Mouse (Mus musculus): ENCODE measurements around the gene Nppc. TPM values are rescaled to one million over a fixed set of nuclear protein-coding genes. Genes with fewer than 3 reads are reported as not detected.

The Nppc gene
- polyA plus RNA-seq, 1 experiment from 2014 or later: 1.3 TPM

GRCm38 (mm10) chr1:86650272-86650671 is 20.1 kb downstream of the Nppc start:
- no peak for ATAC-seq (ENCODE audit: insufficient number of reproducible peaks, low FRiP score)
- Histone ChIP-seq H3K27me3 (replicated peaks) (no peaks in the 10 kb centered on the region; the same call in 1 of the 2 replicates), H3K36me3 (no peaks in the 10 kb centered on the region), H3K4me3 (no peak overlapping the region), H3K4me1 (replicated peaks) (no peaks in the 10 kb centered on the region), H3K27ac (ENCODE audit: poor library complexity, severe bottlenecking) (no peak overlapping the region), H3K4me2 (no peak overlapping the region), H3K9me3 (replicated peaks) (no peaks in the 10 kb centered on the region), H3K9ac (no peak overlapping the region)
- 18% methylated on average over 6 of the region's 6 CpGs for WGBS

GRCm38 (mm10) chr1:86647517-86647916 is 22.9 kb downstream of the Nppc start:
- H3K27ac ChIP-seq (ENCODE audit: poor library complexity, severe bottlenecking): no peak overlapping the region
- WGBS: 48% methylated on average over 2 of the region's 2 CpGs

GRCm38 (mm10) chr1:86643101-86643809 is 27.1 kb downstream of the Nppc start:
- 73% methylated on average over 13 of the region's 13 CpGs for WGBS
- H3K4me1 ChIP-seq (replicated peaks): no peaks in the 10 kb centered on the region
- no peak for ATAC-seq (ENCODE audit: insufficient number of reproducible peaks, low FRiP score)
- no peaks in the 10 kb centered on the region for H3K9me3 ChIP-seq (replicated peaks)
- H3K27me3 ChIP-seq (replicated peaks): no peaks in the 10 kb centered on the region
- H3K4me3 ChIP-seq: no peak overlapping the region
- no peak overlapping the region for H3K4me2 ChIP-seq
- H3K9ac ChIP-seq: no peak overlapping the region
- no peaks in the 10 kb centered on the region for H3K36me3 ChIP-seq
- no peak overlapping the region for H3K27ac ChIP-seq (ENCODE audit: poor library complexity, severe bottlenecking)

More at GRCm38 (mm10) chr1:86647517-86647916, 22.9 kb downstream of the Nppc start:
- Histone ChIP-seq H3K27me3 (replicated peaks) (no peaks in the 10 kb centered on the region), H3K9me3 (replicated peaks) (no peaks in the 10 kb centered on the region), H3K9ac (no peak overlapping the region), H3K4me3 (no peak overlapping the region), H3K4me2 (no peak overlapping the region), H3K36me3 (no peaks in the 10 kb centered on the region), H3K4me1 (replicated peaks) (no peaks in the 10 kb centered on the region)
- no peak for ATAC-seq (ENCODE audit: insufficient number of reproducible peaks, low FRiP score)

- Histone ChIP-seq H3K27ac (ENCODE audit: poor library complexity, severe bottlenecking) (no peak overlapping the region), H3K4me3 (no peak overlapping the region), H3K9me3 (replicated peaks) (no peaks in the 10 kb centered on the region), H3K4me1 (replicated peaks) (no peaks in the 10 kb centered on the region), H3K27me3 (replicated peaks) (no peaks in the 10 kb centered on the region; the same call in 1 of the 2 replicates), H3K4me2 (peak overlapping the region; percentile 45), H3K36me3 (no peaks in the 10 kb centered on the region), H3K9ac (no peak overlapping the region)
- 46% methylated on average over 6 of the region's 6 CpGs for WGBS
- peak; percentile 59; the same call in 1 of the 2 replicates for ATAC-seq (ENCODE audit: insufficient number of reproducible peaks, low FRiP score)
Observed at GRCm38 (mm10) chr1:86634751-86635359, 35.5 kb downstream of the Nppc start.

DNA sequence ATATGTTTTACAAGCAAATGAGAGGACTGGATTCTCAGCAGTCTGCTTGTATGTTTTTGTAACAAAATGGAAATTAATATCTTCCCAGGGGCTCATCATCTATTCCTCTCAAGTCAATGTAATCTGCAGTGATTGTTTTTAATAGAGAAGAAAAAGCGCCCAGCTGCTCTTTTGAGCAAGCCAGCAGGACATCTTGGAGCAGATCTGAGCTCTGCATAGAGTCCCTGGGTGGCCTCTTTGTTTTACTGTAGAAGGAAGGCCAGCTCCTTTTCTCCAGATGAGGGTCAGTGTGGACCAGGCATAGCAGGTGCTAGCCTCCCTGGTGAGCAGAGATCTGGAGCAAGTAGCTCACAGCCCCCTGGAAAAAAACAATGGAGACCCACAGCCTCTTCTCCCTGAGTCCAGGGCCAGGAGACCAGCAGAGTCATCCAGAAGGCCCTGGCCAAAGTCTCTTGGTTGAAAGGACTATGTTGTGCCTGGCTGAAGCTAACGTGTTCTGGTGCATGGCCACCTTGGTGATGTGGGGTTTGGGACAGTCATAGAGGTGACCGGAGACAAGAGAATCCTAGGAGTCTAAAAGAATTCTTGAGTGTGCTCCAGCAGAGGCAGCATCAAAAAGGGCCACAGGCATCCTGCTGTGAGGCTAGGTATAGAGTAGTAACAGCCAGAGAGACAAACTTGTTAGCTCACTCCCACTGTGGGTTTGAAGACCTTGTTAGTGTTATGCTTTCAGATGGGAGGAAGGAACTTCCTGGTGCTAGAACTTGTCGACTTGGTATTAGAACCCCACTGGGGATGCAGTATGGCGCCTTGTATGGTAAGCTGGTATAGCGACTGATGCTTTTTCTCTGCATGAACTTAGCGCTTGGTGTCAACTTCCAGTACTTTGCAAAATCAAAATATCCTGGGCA is 36.3 kb downstream of the Nppc start:
- no peak overlapping the region for H3K4me3 ChIP-seq
- H3K4me2 ChIP-seq: peak overlapping the region; percentile 45
- H3K27me3 ChIP-seq (replicated peaks): no peaks in the 10 kb centered on the region; the same call in 1 of the 2 replicates
- no peaks in the 10 kb centered on the region for H3K9me3 ChIP-seq (replicated peaks)
- 46% methylated on average over 7 of the region's 7 CpGs for WGBS
- no peak for ATAC-seq (ENCODE audit: insufficient number of reproducible peaks, low FRiP score)
- no peaks in the 10 kb centered on the region for H3K4me1 ChIP-seq (replicated peaks)
- no peaks in the 10 kb centered on the region for H3K36me3 ChIP-seq
- H3K27ac ChIP-seq (ENCODE audit: poor library complexity, severe bottlenecking): no peak overlapping the region
- no peak overlapping the region for H3K9ac ChIP-seq

DNA sequence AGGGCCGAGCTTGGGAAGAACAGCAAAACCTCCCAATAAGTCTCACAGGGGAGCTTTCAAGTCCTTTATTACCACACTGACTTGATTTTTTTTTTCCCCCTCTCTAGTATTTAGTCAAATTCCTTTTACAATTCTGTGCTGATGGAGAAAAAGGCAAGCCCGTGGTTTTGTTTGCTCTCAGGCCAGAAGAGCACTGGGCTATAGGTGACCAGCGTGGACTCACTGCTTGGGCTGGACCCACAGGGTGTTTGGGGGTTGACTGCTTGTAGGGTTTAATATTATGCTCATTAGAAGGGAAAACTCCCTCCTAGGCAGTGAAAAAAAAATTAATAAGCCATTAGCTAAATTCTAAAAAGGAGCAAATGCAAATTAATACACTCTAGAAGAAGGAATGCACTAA is 36.9 kb downstream of the Nppc start:
- H3K9ac ChIP-seq: no peak overlapping the region
- no peak overlapping the region for H3K4me2 ChIP-seq
- 71% methylated on average over 3 of the region's 3 CpGs for WGBS
- H3K4me1 ChIP-seq (replicated peaks): no peaks in the 10 kb centered on the region
- H3K27me3 ChIP-seq (replicated peaks): no peaks in the 10 kb centered on the region; the same call in 1 of the 2 replicates
- no peak overlapping the region for H3K27ac ChIP-seq (ENCODE audit: poor library complexity, severe bottlenecking)
- ATAC-seq (ENCODE audit: insufficient number of reproducible peaks, low FRiP score): no peak
- H3K4me3 ChIP-seq: no peak overlapping the region
- no peaks in the 10 kb centered on the region for H3K36me3 ChIP-seq
- no peaks in the 10 kb centered on the region for H3K9me3 ChIP-seq (replicated peaks)

DNA sequence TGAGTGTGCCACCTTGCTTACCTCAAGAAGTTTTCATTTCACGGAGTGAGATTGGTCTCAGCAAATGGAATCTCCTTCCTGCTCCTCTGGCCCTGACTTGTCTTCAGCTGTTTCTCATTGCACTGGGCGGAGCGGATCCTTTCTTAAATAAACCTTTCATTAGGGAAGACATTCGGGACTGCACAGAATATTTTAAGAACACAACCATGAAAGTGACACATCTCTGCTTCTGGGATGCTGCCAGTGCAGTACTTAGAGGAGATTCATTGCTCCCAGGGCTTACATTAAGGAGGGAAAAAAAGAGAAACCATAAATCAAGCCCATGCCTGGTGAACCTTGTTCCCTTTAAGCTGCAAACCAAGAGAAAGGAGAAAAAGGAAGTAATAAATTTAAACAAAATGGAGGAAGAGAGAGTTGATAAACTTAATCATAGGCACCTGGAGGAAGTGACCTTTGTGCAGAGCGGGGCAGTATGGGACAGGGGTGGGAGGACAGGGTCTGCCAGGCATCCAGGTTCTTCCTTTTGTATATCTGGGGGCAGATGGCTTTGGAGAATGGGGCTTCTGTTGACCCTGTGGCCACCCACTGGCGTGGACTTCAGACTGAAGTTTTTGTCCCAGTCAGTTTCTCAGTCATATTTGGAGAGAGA is 37.5 kb downstream of the Nppc start:
- H3K4me3 ChIP-seq: no peak overlapping the region

DNA sequence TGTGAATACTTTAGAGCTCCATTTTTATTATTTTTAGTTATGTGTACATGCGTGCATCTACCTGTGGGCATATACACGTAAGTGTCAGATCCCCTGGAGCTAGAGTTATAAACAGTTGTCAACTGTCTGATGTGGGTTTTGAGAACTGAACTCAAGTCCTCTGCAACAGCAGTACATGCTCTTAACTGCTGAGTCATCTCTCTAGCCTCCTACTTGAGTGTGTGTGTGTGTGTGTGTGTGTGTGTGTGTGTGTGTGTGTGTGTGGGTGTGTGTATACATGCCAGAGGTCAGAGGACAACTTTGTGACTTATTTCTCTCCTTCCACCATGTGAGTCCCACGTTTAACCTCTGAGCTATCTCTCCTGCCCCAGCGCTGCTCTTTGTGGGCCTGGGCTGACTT is 39.8 kb downstream of the Nppc start:
- no peak overlapping the region for H3K9ac ChIP-seq
- no peaks in the 10 kb centered on the region; the same call in 1 of the 2 replicates for H3K27me3 ChIP-seq (replicated peaks)
- no peaks in the 10 kb centered on the region for H3K4me1 ChIP-seq (replicated peaks)
- no peak overlapping the region for H3K4me2 ChIP-seq
- H3K27ac ChIP-seq (ENCODE audit: poor library complexity, severe bottlenecking): no peak overlapping the region
- no peak for ATAC-seq (ENCODE audit: insufficient number of reproducible peaks, low FRiP score)
- WGBS: 75% methylated on average over 4 of the region's 4 CpGs
- H3K36me3 ChIP-seq: no peaks in the 10 kb centered on the region
- H3K9me3 ChIP-seq (replicated peaks): no peaks in the 10 kb centered on the region
- no peak overlapping the region for H3K4me3 ChIP-seq

More for the DNA sequence above, 37.5 kb downstream of the Nppc start:
- H3K4me2 ChIP-seq: no peak overlapping the region
- H3K27ac ChIP-seq (ENCODE audit: poor library complexity, severe bottlenecking): no peak overlapping the region
- no peaks in the 10 kb centered on the region for H3K9me3 ChIP-seq (replicated peaks)
- no peaks in the 10 kb centered on the region; the same call in 1 of the 2 replicates for H3K27me3 ChIP-seq (replicated peaks)
- H3K4me1 ChIP-seq (replicated peaks): no peaks in the 10 kb centered on the region
- no peaks in the 10 kb centered on the region for H3K36me3 ChIP-seq
- 75% methylated on average over 6 of the region's 6 CpGs for WGBS
- H3K9ac ChIP-seq: no peak overlapping the region
- no peak for ATAC-seq (ENCODE audit: insufficient number of reproducible peaks, low FRiP score)

DNA sequence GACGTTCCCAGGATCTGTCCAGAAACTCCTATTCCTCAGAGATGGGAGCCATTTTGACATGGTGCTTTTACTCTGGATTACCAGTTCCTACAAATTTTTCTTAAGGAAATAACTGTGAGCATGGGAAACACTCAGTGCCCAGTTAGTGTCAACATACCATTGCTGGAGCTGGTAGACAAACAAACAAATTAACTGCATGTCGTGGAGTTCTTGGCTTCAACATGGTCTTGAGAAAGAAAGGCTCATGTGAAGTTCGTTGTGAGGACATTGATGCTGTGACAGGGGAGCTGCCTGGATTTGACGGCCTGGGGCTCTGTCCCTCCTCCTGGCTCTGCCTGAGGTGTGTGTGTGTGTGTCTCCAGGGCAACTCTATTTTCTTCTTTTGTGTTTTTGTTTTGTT is 40.4 kb downstream of the Nppc start:
- no peak for ATAC-seq (ENCODE audit: insufficient number of reproducible peaks, low FRiP score)
- no peaks in the 10 kb centered on the region; the same call in 1 of the 2 replicates for H3K27me3 ChIP-seq (replicated peaks)
- 48% methylated on average over 4 of the region's 4 CpGs for WGBS

DNA sequence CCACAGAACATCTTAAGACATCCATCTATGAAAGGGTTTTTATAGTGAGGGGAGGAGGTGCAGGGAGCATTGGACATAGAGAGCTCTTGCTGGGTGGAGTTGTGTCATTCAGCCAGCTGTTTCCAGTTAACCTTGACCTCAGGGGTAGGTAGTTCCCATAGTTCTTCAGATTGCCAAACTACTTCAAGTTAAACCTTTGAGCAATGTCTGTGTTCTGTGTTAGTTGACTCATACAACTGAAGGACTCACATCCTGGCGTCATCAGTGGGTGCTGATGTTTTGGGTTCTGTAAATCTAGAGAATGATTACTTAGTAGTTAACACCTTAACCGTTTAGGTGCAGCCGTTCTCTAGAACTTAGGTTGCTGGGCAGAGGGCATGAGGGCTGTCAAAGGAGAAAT is 42.1 kb downstream of the Nppc start:
- no peak overlapping the region for H3K27ac ChIP-seq (ENCODE audit: poor library complexity, severe bottlenecking)
- H3K4me2 ChIP-seq: no peak overlapping the region
- ATAC-seq (ENCODE audit: insufficient number of reproducible peaks, low FRiP score): no peak
- peaks cover 4% of the 10 kb centered on the region; the same call in 1 of the 2 replicates for H3K4me1 ChIP-seq (replicated peaks)
- H3K27me3 ChIP-seq (replicated peaks): no peaks in the 10 kb centered on the region; the same call in 1 of the 2 replicates
- H3K36me3 ChIP-seq: no peaks in the 10 kb centered on the region
- no peak overlapping the region for H3K9ac ChIP-seq
- H3K4me3 ChIP-seq: no peak overlapping the region
- 71% methylated on average over 3 of the region's 3 CpGs for WGBS
- no peaks in the 10 kb centered on the region for H3K9me3 ChIP-seq (replicated peaks)

More for the DNA sequence above, 40.4 kb downstream of the Nppc start:
- H3K4me1 ChIP-seq (replicated peaks): no peaks in the 10 kb centered on the region
- H3K4me2 ChIP-seq: no peak overlapping the region
- no peak overlapping the region for H3K9ac ChIP-seq
- no peaks in the 10 kb centered on the region for H3K36me3 ChIP-seq
- H3K9me3 ChIP-seq (replicated peaks): no peaks in the 10 kb centered on the region
- H3K27ac ChIP-seq (ENCODE audit: poor library complexity, severe bottlenecking): no peak overlapping the region
- H3K4me3 ChIP-seq: no peak overlapping the region

Data from heart, embryonic 12.5 days (tissue).